Mouse (Mus musculus) ES-E14 (cell line): ENCODE measurements around the gene Txndc2.

Source experiments
- CHD2 ChIP-seq: IDR thresholded peaks from 2 replicates; pipeline ENCODE4 v1.6.1; 2014; ENCODE audit warnings: mild to moderate bottlenecking, low read depth, low read length, inconsistent platforms
- HCFC1 ChIP-seq: IDR thresholded peaks from 2 replicates; pipeline ENCODE4 v1.6.1; 2012; ENCODE audit warnings: low read length, inconsistent platforms, borderline replicate concordance; ENCODE audit not compliant: insufficient read depth
- MAFK ChIP-seq: IDR thresholded peaks from 2 replicates; pipeline ENCODE4 v1.6.1; 2014; ENCODE audit warnings: mild to moderate bottlenecking, low read depth, low read length, inconsistent platforms; ENCODE audit not compliant: insufficient read depth
- ZC3H11A ChIP-seq: IDR thresholded peaks from 2 replicates; pipeline ENCODE4 v1.6.1; 2012; ENCODE audit warnings: low read depth, mild to moderate bottlenecking, inconsistent platforms, low read length, borderline replicate concordance

DNA sequence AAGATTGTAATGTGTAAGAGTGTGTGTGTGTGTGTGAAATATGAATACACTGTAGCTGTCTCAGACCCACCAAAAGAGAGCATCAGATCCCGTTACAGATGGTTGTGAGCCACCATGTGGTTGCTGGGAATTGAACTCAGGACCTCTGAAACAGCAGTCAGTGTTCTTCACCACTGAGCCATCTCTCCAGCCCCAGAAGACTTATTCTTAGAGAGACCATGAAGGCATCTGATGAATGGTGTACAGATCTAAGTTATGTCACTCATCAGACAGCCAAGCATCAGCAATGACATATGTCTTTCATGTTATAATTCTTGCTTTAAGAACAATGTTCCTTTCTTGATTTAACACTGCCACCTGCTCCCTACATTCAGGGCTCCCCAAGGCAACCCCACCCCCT, 2.8 kb downstream of the Txndc2 start:
- TF ChIP-seq CHD2 (no peak), ZC3H11A (no peak), MAFK (no peak), HCFC1 (no peak)
